Mouse (Mus musculus) heart, postnatal 0 days (tissue): ENCODE results near the gene Mrps7.

Source experiments
- CTCF ChIP-seq: IDR thresholded peaks from 2 replicates; pipeline ENCODE4 v1.5.1; 2016; ENCODE audit warnings: antibody characterized with exemption, control low read depth, low read depth
- EP300 ChIP-seq: IDR thresholded peaks from 2 replicates; pipeline ENCODE4 v1.6.1; 2016; ENCODE audit warnings: antibody characterized with exemption, low read depth

- TF ChIP-seq CTCF (no peak), EP300 (no peak)
Measured at GRCm38 (mm10) chr11:115640311-115640828, 36.6 kb downstream of the Mrps7 start.
